Mouse (Mus musculus): Measurements from ENCODE around the gene Dck.
"Not testable (repeated sequence)": the region's sequence is repeated elsewhere in the genome, so short reads cannot be mapped to it uniquely, and the experiment has no call there.

Gene Dck

GRCm38 (mm10) chr5:88764987-88765481, at the start of gene Dck:
Dck (plus strand) TSS chr5:88764996.
- peak in 1 of 2 experiments; percentile 99 for DNase-seq

- DNase-seq = no peak
Measured at GRCm38 (mm10) chr5:88716983-88717382, 47.8 kb upstream of the Dck start.

GRCm38 (mm10) chr5:88720116-88721002, 44.4 kb upstream of the Dck start, which contains the start of gene Mob1b:
Mob1b (plus strand) TSS chr5:88720855.
- peak; percentile 99 for DNase-seq

GRCm38 (mm10) chr5:88721003-88721475, 43.8 kb upstream of the Dck start:
- DNase-seq = no peak

GRCm38 (mm10) chr5:88721565-88722212, 43.1 kb upstream of the Dck start:
- peak; percentile 51 to 67 for DNase-seq

- peak; percentile 14 to 73 for DNase-seq
Measured at GRCm38 (mm10) chr5:88722213-88722600, 42.6 kb upstream of the Dck start.

- DNase-seq = no peak
Measured at GRCm38 (mm10) chr5:88724030-88724429, 40.8 kb upstream of the Dck start.

- peak in 1 of 2 experiments; percentile 4 for DNase-seq
Measured at GRCm38 (mm10) chr5:88727593-88728144, 37.1 kb upstream of the Dck start.

- DNase-seq = peak; percentile 12 to 63
Measured at GRCm38 (mm10) chr5:88734786-88735185, 30.0 kb upstream of the Dck start.

- DNase-seq = not testable (repeated sequence)
Measured at GRCm38 (mm10) chr5:88741065-88741464, 23.7 kb upstream of the Dck start.

- DNase-seq = no peak
Measured at GRCm38 (mm10) chr5:88747774-88748173, 17.0 kb upstream of the Dck start.

GRCm38 (mm10) chr5:88753199-88753598, 11.6 kb upstream of the Dck start:
- DNase-seq = no peak

- DNase-seq = no peak
Measured at GRCm38 (mm10) chr5:88762611-88763010, 2.2 kb upstream of the Dck start.

GRCm38 (mm10) chr5:88764430-88764986, 288 bp upstream of the Dck start:
- peak in 1 of 2 experiments; percentile 100 for DNase-seq

- DNase-seq = no peak
Measured at GRCm38 (mm10) chr5:88765587-88765986, 791 bp downstream of the Dck start.

GRCm38 (mm10) chr5:88766121-88766520, 1.3 kb downstream of the Dck start:
- no peak for DNase-seq

GRCm38 (mm10) chr5:88766863-88767262, 2.1 kb downstream of the Dck start:
- DNase-seq = no peak

GRCm38 (mm10) chr5:88768201-88768600, 3.4 kb downstream of the Dck start:
- no peak for DNase-seq

- peak in 1 of 2 experiments; percentile 17 for DNase-seq
Measured at GRCm38 (mm10) chr5:88782072-88782765, 17.4 kb downstream of the Dck start.

GRCm38 (mm10) chr5:88785059-88785458, 20.3 kb downstream of the Dck start:
- DNase-seq = no peak

- DNase-seq = no peak
Measured at GRCm38 (mm10) chr5:88790675-88791074, 25.9 kb downstream of the Dck start.

Measured in kidney, postnatal 36 days (tissue).